Comparison of ENCODE assay signal across 29 mouse cellular contexts in genomic region chr13:41474365-41474764, GRCm38 (mm10).
"Had no signal": no experiment of that assay in that cellular context is flagged by ENCODE, and none has a peak within 500 bp of the region (broad histone marks: within the 10 kb centered on the region; RNA-seq: fewer than 3 reads in every experiment).

No protein-coding gene starts in this region.

- H3K36me3 ChIP-seq: heart, embryonic 12.5 days; heart, embryonic 13.5 days; heart, embryonic 15.5 days; hindbrain, embryonic 10.5 days; hindbrain, embryonic 12.5 days; hindbrain, embryonic 13.5 days; hindbrain, embryonic 15.5 days; intestine, embryonic 15.5 days; kidney, embryonic 15.5 days had no signal

- H3K27ac ChIP-seq: heart, embryonic 13.5 days; heart, embryonic 15.5 days; hindbrain, embryonic 10.5 days; hindbrain, embryonic 12.5 days; hindbrain, embryonic 13.5 days; hindbrain, embryonic 14.5 days; hindbrain, embryonic 15.5 days; hindbrain, postnatal 0 days; intestine, embryonic 15.5 days; kidney, embryonic 15.5 days; kidney, postnatal 0 days; layer of hippocampus, adult 2 months; left cerebral cortex, adult 2 months had no signal

- H3K9me3 ChIP-seq: heart, embryonic 12.5 days; heart, embryonic 13.5 days; heart, embryonic 15.5 days; hindbrain, embryonic 10.5 days; hindbrain, embryonic 12.5 days; hindbrain, embryonic 13.5 days; hindbrain, embryonic 15.5 days; intestine, embryonic 15.5 days; kidney, embryonic 15.5 days had no signal

- H3K4me1 ChIP-seq: heart, embryonic 12.5 days; heart, embryonic 15.5 days; hindbrain, embryonic 12.5 days; hindbrain, embryonic 13.5 days; hindbrain, embryonic 15.5 days; intestine, embryonic 15.5 days; kidney, embryonic 15.5 days had no signal

- H3K4me3 ChIP-seq: heart, embryonic 12.5 days; heart, embryonic 13.5 days; heart, embryonic 15.5 days; hindbrain, embryonic 10.5 days; hindbrain, embryonic 12.5 days; hindbrain, embryonic 13.5 days; hindbrain, embryonic 15.5 days; intestine, embryonic 15.5 days; kidney, embryonic 15.5 days; layer of hippocampus, adult 2 months; left cerebral cortex, adult 2 months had no signal

- H3K27me3 ChIP-seq: hindbrain, embryonic 13.5 days; hindbrain, embryonic 15.5 days; intestine, embryonic 15.5 days; kidney, embryonic 15.5 days had no signal

- DNase-seq: heart, postnatal 10 days; heart, postnatal 14 days; heart, postnatal 36 days; heart, postnatal 4 days; kidney, adult 11 months; kidney, adult 18-20 months; kidney, adult 2 months; kidney, adult 8-10 months; kidney, adult 9 months; kidney, postnatal 10 days; kidney, postnatal 14 days; kidney, postnatal 25 days; kidney, postnatal 4 days; layer of hippocampus, adult 9-11 months; layer of hippocampus, postnatal 36 days had no signal
